Mouse (Mus musculus) midbrain, embryonic 16.5 days (tissue): ENCODE measurements at regions not wholly inside any gene's neighbourhood (a gene's known extent, or its start where the extent isn't known, plus 50 kb on each side); places are given as distances from the start of the nearest gene placed in this dataset.

Source experiments
- ATAC-seq: fragments of 200-750 bp; cut with Nextera tagmentation; 2 replicates; pipeline ENCODE4 v1.8.0; 2017; ENCODE audit warnings: moderate TSS enrichment
- H3K27ac ChIP-seq: fragments of 300-500 bp; sonication (generic); 2 replicates; pipeline ENCODE4 v1.5.1; 2014; ENCODE audit warnings: mild to moderate bottlenecking, low read length, mixed read lengths
- H3K27me3 ChIP-seq: fragments of 300-500 bp; sonication (generic); 2 replicates; pipeline ENCODE4 v1.6.1; 2014; ENCODE audit warnings: low read depth, low read length, mixed read lengths; ENCODE audit not compliant: control insufficient read depth, insufficient read depth
- H3K36me3 ChIP-seq: fragments of 300-500 bp; sonication (generic); 2 replicates; pipeline ENCODE4 v1.6.1; 2014; ENCODE audit warnings: mild to moderate bottlenecking, low read length, moderate library complexity, mixed read lengths; ENCODE audit not compliant: control insufficient read depth, insufficient read depth
- H3K4me1 ChIP-seq: fragments of 300-500 bp; sonication (generic); 2 replicates; pipeline ENCODE4 v1.6.1; 2014; ENCODE audit warnings: mild to moderate bottlenecking, low read length, mixed read lengths; ENCODE audit not compliant: control insufficient read depth, insufficient read depth
- H3K4me2 ChIP-seq: fragments of 300-500 bp; sonication (generic); 2 replicates; pipeline ENCODE4 v1.6.1; 2014; ENCODE audit warnings: mild to moderate bottlenecking, low read length, mixed read lengths
- H3K4me3 ChIP-seq: fragments of 300-500 bp; sonication (generic); 2 replicates; pipeline ENCODE4 v1.5.1; 2014; ENCODE audit warnings: low read depth, mild to moderate bottlenecking, low read length, moderate library complexity, mixed read lengths
- H3K9ac ChIP-seq: fragments of 300-500 bp; sonication (generic); 2 replicates; pipeline ENCODE4 v1.6.1; 2014; ENCODE audit warnings: low read depth, low read length, mixed read lengths
- H3K9me3 ChIP-seq: fragments of 300-500 bp; sonication (generic); replicated peaks from 2 replicates; pipeline ENCODE4 v1.6.1; 2014; ENCODE audit warnings: mild to moderate bottlenecking, low read length, mixed read lengths; ENCODE audit not compliant: control insufficient read depth, poor library complexity, severe bottlenecking
- WGBS: fragments of 180-500 bp; shearing (Covaris S2); extraction: QIAGEN DNeasy Blood & Tissue Kit; methylation state at CpG from one replicate; pipeline ENCODE4 v1.1.7; 2014; 5-methylcytosine and 5-hydroxymethylcytosine counted together

- Histone ChIP-seq H3K27me3 (no peaks in the 10 kb centered on the region), H3K27ac (no peak overlapping the region), H3K4me3 (no peak overlapping the region), H3K9me3 (no peaks in the 10 kb centered on the region), H3K9ac (no peak overlapping the region), H3K4me1 (no peaks in the 10 kb centered on the region), H3K36me3 (no peaks in the 10 kb centered on the region), H3K4me2 (no peak overlapping the region)
- WGBS, result 53% methylated on average over 11 of the region's 11 CpGs
- ATAC-seq, result peak; percentile 50
Observed at GRCm38 (mm10) chr13:92911660-92912284, 67.2 kb downstream of the Mtx3 start.

GRCm38 (mm10) chr13:92912661-92913060 is 68.1 kb downstream of the Mtx3 start:
- WGBS, result 73% methylated on average over 2 of the region's 2 CpGs

DNA sequence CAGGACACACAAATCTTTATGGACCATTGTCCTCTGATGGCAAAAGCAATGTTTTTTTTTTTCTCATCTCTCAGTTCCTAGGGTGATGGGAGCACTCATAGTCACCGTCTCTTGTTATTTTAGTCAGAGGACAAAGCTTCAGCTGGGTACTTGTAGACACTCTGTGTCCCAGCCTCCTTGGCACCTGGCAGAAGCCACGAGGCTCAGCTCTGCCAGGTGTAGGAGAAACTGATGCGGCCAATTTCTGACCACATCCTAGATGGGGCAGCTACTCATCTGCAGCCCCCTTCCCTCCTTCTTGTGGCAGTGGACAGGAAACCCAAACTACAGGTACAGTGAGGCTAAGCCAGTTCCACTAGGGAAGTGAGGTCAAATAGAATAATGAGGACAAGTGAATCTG is 70.1 kb downstream of the Mtx3 start:
- no peak overlapping the region for H3K4me3 ChIP-seq
- no peaks in the 10 kb centered on the region for H3K27me3 ChIP-seq
- WGBS, result 84% methylated on average over 3 of the region's 3 CpGs
- no peak overlapping the region for H3K4me2 ChIP-seq
- no peak for ATAC-seq
- no peak overlapping the region for H3K9ac ChIP-seq
- no peak overlapping the region for H3K27ac ChIP-seq
- no peaks in the 10 kb centered on the region for H3K9me3 ChIP-seq
- no peaks in the 10 kb centered on the region for H3K36me3 ChIP-seq
- no peaks in the 10 kb centered on the region for H3K4me1 ChIP-seq

More at GRCm38 (mm10) chr13:92912661-92913060, 68.1 kb downstream of the Mtx3 start:
- Histone ChIP-seq H3K27me3 (no peaks in the 10 kb centered on the region), H3K4me2 (no peak overlapping the region), H3K9ac (no peak overlapping the region), H3K4me3 (no peak overlapping the region), H3K27ac (no peak overlapping the region), H3K36me3 (no peaks in the 10 kb centered on the region), H3K9me3 (no peaks in the 10 kb centered on the region), H3K4me1 (no peaks in the 10 kb centered on the region)
- 0 out of 2 replicates have a peak, but pooled peaks have one; percentile 27 for ATAC-seq

GRCm38 (mm10) chr13:92915221-92915839 is 70.8 kb downstream of the Mtx3 start:
- Histone ChIP-seq H3K36me3 (no peaks in the 10 kb centered on the region), H3K4me1 (no peaks in the 10 kb centered on the region), H3K9ac (no peak overlapping the region), H3K4me2 (no peak overlapping the region), H3K4me3 (no peak overlapping the region), H3K9me3 (no peaks in the 10 kb centered on the region), H3K27me3 (no peaks in the 10 kb centered on the region), H3K27ac (no peak overlapping the region)
- WGBS, result 89% methylated on average over 2 of the region's 2 CpGs
- ATAC-seq, result no peak

DNA sequence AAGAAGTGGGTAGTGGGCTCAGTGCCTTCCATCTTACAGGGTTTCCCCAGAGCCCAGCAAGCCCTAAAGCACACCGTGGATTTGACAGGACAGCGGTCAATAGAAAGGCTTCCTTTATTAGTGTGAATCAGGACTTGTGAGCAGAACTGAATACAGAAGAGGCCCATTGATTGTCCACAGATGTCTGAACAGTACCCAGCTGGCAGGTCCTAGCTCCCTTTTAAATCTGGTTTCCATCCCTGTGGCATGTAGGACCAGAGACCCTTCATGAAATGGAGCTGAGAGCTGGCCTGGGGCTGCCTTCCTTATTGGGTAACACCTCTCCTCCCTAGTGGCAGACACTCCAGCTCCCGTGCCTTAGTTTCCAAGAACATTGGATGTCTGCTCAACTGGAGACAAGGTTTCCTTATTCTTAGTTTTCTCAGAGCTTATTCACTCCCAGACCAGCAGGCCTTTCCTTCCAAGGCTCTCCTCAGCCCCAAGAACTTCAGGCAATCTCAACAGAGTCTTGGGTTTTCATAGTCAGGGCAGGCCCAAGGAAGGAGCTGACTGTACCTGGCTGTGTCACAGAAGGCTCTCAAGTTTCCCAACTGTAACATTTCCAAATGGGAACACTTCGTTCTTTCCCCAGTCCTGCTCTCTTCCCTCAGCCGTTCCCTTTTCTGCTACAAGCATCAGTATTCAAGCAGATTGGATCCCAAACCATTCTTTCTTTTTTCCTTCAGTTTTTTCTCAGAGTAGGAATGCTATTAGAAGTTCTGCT is 71.6 kb downstream of the Mtx3 start:
- H3K36me3 ChIP-seq, result no peaks in the 10 kb centered on the region
- ATAC-seq, result no peak
- H3K27me3 ChIP-seq, result no peaks in the 10 kb centered on the region
- H3K4me2 ChIP-seq, result no peak overlapping the region
- no peak overlapping the region for H3K27ac ChIP-seq
- H3K4me1 ChIP-seq, result no peaks in the 10 kb centered on the region
- 87% methylated on average over 5 of the region's 5 CpGs for WGBS
- H3K9ac ChIP-seq, result no peak overlapping the region
- H3K9me3 ChIP-seq, result no peaks in the 10 kb centered on the region
- H3K4me3 ChIP-seq, result no peak overlapping the region

DNA sequence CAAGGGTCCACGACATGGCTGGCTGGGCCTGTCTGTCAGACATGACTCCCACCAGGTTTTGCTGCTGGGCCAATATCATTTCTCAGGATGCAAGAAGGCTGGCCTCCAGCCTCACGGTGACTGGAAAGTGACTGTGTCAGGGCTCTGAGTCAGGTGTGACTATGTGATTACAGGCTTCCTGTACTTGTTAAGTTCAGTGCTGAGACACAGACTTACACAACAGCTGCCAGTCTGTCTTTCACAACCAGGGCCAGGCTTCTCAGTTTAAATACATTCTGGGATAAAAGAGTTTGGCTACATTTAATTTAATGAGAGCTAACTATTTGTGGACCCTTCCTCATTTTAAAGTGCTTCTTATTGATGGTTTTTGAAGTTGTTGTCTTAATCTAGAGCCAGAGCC is 75.3 kb downstream of the Mtx3 start:
- H3K9ac ChIP-seq, result no peak overlapping the region
- H3K27me3 ChIP-seq, result no peaks in the 10 kb centered on the region
- WGBS, result 83% methylated on average over 2 of the region's 2 CpGs
- H3K4me3 ChIP-seq, result no peak overlapping the region
- no peak for ATAC-seq
- no peaks in the 10 kb centered on the region for H3K9me3 ChIP-seq
- H3K4me2 ChIP-seq, result no peak overlapping the region
- H3K36me3 ChIP-seq, result no peaks in the 10 kb centered on the region
- no peaks in the 10 kb centered on the region for H3K4me1 ChIP-seq
- H3K27ac ChIP-seq, result no peak overlapping the region

DNA sequence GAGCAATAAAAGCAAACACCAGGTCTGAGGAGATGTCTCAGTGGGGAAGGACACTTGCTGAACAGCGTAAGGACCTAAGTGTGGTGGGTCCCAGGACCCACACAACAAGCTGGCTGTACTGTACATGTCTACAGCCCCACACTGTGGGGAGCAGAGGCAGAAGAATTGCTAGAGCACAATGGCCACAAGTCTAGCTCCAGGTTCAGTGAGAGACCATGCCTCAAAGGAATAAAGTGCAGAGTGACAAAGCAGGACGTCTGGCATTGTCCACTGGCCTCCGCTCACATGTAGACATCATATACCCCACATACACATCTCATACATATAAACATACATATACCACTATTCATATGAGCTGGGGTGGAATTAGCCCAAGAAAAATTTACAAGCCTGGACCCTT is 77.4 kb downstream of the Mtx3 start:
- no peaks in the 10 kb centered on the region for H3K27me3 ChIP-seq
- no peak for ATAC-seq
- H3K9me3 ChIP-seq, result no peaks in the 10 kb centered on the region
- H3K36me3 ChIP-seq, result no peaks in the 10 kb centered on the region
- no peak overlapping the region for H3K4me3 ChIP-seq
- no peak overlapping the region for H3K9ac ChIP-seq
- H3K4me2 ChIP-seq, result no peak overlapping the region
- no peaks in the 10 kb centered on the region for H3K4me1 ChIP-seq
- WGBS, result 95% methylated on average over 3 of the region's 3 CpGs
- no peak overlapping the region for H3K27ac ChIP-seq

DNA sequence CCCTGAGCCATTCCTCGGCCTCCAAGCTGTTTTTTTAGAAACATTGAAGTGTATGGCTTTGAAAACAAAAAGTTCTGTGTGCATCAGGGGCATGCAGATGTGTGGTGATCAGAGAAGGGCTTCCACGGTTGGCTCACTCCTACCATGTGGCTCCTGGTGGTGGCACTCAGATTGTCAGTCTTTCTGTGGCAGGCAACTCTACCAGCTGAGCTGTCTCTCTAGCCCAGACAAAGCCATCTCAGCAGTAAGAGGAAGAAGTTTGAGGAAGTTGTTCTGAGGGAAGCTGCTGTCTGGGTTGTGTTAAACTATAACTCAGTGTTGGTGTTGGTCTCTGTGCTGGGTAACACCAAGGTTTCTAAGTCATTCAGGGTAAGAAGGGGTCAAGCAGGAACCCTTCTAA is 78.9 kb downstream of the Mtx3 start:
- no peak for ATAC-seq
- WGBS, result 78% methylated on average over 2 of the region's 2 CpGs
- Histone ChIP-seq H3K27ac (no peak overlapping the region), H3K36me3 (no peaks in the 10 kb centered on the region), H3K4me2 (no peak overlapping the region), H3K4me1 (no peaks in the 10 kb centered on the region), H3K4me3 (no peak overlapping the region), H3K9me3 (no peaks in the 10 kb centered on the region), H3K27me3 (no peaks in the 10 kb centered on the region), H3K9ac (no peak overlapping the region)

- Histone ChIP-seq H3K4me1 (no peaks in the 10 kb centered on the region), H3K4me2 (no peak overlapping the region), H3K27me3 (no peaks in the 10 kb centered on the region), H3K9ac (no peak overlapping the region), H3K9me3 (no peaks in the 10 kb centered on the region), H3K36me3 (no peaks in the 10 kb centered on the region), H3K27ac (no peak overlapping the region), H3K4me3 (no peak overlapping the region)
- no peak for ATAC-seq
- WGBS, result 68% methylated on average over 3 of the region's 3 CpGs
Observed at GRCm38 (mm10) chr13:92924021-92924420, 79.5 kb downstream of the Mtx3 start.
